Mouse (Mus musculus): ENCODE measurements at regions not wholly inside any gene's neighbourhood (a gene's known extent, or its start where the extent isn't known, plus 50 kb on each side); places are given as distances from the start of the nearest gene placed in this dataset.

GRCm38 (mm10) chr3:39296257-39296656, 409.5 kb downstream of the Fat4 start:
- Histone ChIP-seq H3K79me2 (ENCODE audit: control insufficient read depth, insufficient read depth) (no peaks in the 10 kb centered on the region), H3K4me3 (no peak overlapping the region), H3ac (ENCODE audit: control insufficient read depth, insufficient read length) (no peak overlapping the region), H3K4me2 (ENCODE audit: low read depth) (no peak overlapping the region), H3K27me3 (ENCODE audit: control insufficient read depth, insufficient read depth, insufficient read length) (no peaks in the 10 kb centered on the region), H3K36me3 (ENCODE audit: control insufficient read depth, insufficient read depth) (no peaks in the 10 kb centered on the region)
- no peak for TF ChIP-seq TCF12 (IDR thresholded peaks at IDR 0.05; ENCODE audit: insufficient read depth, poor library complexity, severe bottlenecking)
- TF ChIP-seq POLR2A (IDR thresholded peaks at IDR 0.05; ENCODE audit: insufficient read length, low read depth), result no peak
- TF ChIP-seq MYOD1 (IDR thresholded peaks at IDR 0.05; ENCODE audit: control insufficient read depth in 1 of 3, insufficient read length in 2 of 3, low read depth in 2 of 3), result no peak
- no peak for TF ChIP-seq MYOG (IDR thresholded peaks at IDR 0.05; ENCODE audit: control insufficient read depth in 1 of 3, insufficient read depth in 1 of 3, insufficient read length in 2 of 3, low read depth in 2 of 3)
- no peak for TF ChIP-seq REST (IDR thresholded peaks at IDR 0.05; ENCODE audit: insufficient read depth, insufficient read length)
- TF ChIP-seq TCF3 (IDR thresholded peaks at IDR 0.05; ENCODE audit: insufficient read length, low read depth), result no peak
- no peak for TF ChIP-seq POLR2AphosphoS2 (IDR thresholded peaks at IDR 0.05; ENCODE audit: insufficient read length, low read depth)
- TF ChIP-seq MAX (IDR thresholded peaks at IDR 0.05; ENCODE audit: low read depth), result no peak
- no peak for TF ChIP-seq SRF (IDR thresholded peaks at IDR 0.05; ENCODE audit: control insufficient read depth, insufficient read length, low read depth)
- no peak for TF ChIP-seq CEBPB (IDR thresholded peaks at IDR 0.05; ENCODE audit: insufficient read depth, poor library complexity, severe bottlenecking)
- no peak for TF ChIP-seq E2F4 (IDR thresholded peaks at IDR 0.05; ENCODE audit: insufficient read depth)
- no peak for TF ChIP-seq USF1 (IDR thresholded peaks at IDR 0.05; ENCODE audit: low read depth)

DNA sequence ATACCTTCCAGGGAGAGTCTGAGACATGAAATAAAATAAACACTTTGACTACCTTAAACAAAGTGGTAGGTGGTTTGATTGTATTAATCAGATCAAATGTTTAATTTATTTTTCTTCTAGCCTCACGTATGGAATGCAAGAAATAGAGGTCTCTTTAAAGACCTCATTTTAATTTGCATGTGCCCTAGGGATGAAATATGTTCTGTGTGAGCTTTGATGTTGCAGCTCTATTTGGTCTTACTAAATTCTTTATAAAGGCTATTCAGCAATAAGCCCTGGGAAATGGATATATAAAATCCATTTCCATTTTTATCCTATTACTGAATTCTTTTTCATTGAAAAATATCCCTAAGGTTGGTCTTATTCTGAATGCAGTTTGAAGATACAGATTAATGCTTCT, 422.7 kb downstream of the Fat4 start:
- Histone ChIP-seq H3K4me2 (ENCODE audit: low read depth) (no peak overlapping the region), H3K27me3 (ENCODE audit: control insufficient read depth, insufficient read depth, insufficient read length) (no peaks in the 10 kb centered on the region), H3K79me2 (ENCODE audit: control insufficient read depth, insufficient read depth) (no peaks in the 10 kb centered on the region), H3K4me3 (no peak overlapping the region), H3ac (ENCODE audit: control insufficient read depth, insufficient read length) (no peak overlapping the region), H3K36me3 (ENCODE audit: control insufficient read depth, insufficient read depth) (no peaks in the 10 kb centered on the region)
- TF ChIP-seq SRF (IDR thresholded peaks at IDR 0.05; ENCODE audit: control insufficient read depth, insufficient read length, low read depth) (no peak), REST (IDR thresholded peaks at IDR 0.05; ENCODE audit: insufficient read depth, insufficient read length) (no peak), TCF12 (IDR thresholded peaks at IDR 0.05; ENCODE audit: insufficient read depth, poor library complexity, severe bottlenecking) (no peak), MYOG (IDR thresholded peaks at IDR 0.05; ENCODE audit: control insufficient read depth in 1 of 3, insufficient read depth in 1 of 3, insufficient read length in 2 of 3, low read depth in 2 of 3) (no peak), CEBPB (IDR thresholded peaks at IDR 0.05; ENCODE audit: insufficient read depth, poor library complexity, severe bottlenecking) (no peak), TCF3 (IDR thresholded peaks at IDR 0.05; ENCODE audit: insufficient read length, low read depth) (no peak), E2F4 (IDR thresholded peaks at IDR 0.05; ENCODE audit: insufficient read depth) (no peak), MYOD1 (IDR thresholded peaks at IDR 0.05; ENCODE audit: control insufficient read depth in 1 of 3, insufficient read length in 2 of 3, low read depth in 2 of 3) (no peak), USF1 (IDR thresholded peaks at IDR 0.05; ENCODE audit: low read depth) (no peak), POLR2AphosphoS2 (IDR thresholded peaks at IDR 0.05; ENCODE audit: insufficient read length, low read depth) (no peak), MAX (IDR thresholded peaks at IDR 0.05; ENCODE audit: low read depth) (no peak)

GRCm38 (mm10) chr3:39313563-39313962, 426.8 kb downstream of the Fat4 start:
- Histone ChIP-seq H3K4me3 (no peak overlapping the region), H3K79me2 (ENCODE audit: control insufficient read depth, insufficient read depth) (no peaks in the 10 kb centered on the region), H3K27me3 (ENCODE audit: control insufficient read depth, insufficient read depth, insufficient read length) (no peaks in the 10 kb centered on the region), H3K4me2 (ENCODE audit: low read depth) (no peak overlapping the region), H3ac (ENCODE audit: control insufficient read depth, insufficient read length) (no peak overlapping the region), H3K36me3 (ENCODE audit: control insufficient read depth, insufficient read depth) (no peaks in the 10 kb centered on the region)
- no peak for TF ChIP-seq TCF3 (IDR thresholded peaks at IDR 0.05; ENCODE audit: insufficient read length, low read depth)
- TF ChIP-seq MYOG (IDR thresholded peaks at IDR 0.05; ENCODE audit: control insufficient read depth in 1 of 3, insufficient read depth in 1 of 3, insufficient read length in 2 of 3, low read depth in 2 of 3), result no peak
- TF ChIP-seq MYOD1 (IDR thresholded peaks at IDR 0.05; ENCODE audit: control insufficient read depth in 1 of 3, insufficient read length in 2 of 3, low read depth in 2 of 3), result no peak
- TF ChIP-seq CEBPB (IDR thresholded peaks at IDR 0.05; ENCODE audit: insufficient read depth, poor library complexity, severe bottlenecking), result no peak
- TF ChIP-seq POLR2AphosphoS2 (IDR thresholded peaks at IDR 0.05; ENCODE audit: insufficient read length, low read depth), result no peak
- no peak for TF ChIP-seq POLR2A (IDR thresholded peaks at IDR 0.05; ENCODE audit: insufficient read length, low read depth)

DNA sequence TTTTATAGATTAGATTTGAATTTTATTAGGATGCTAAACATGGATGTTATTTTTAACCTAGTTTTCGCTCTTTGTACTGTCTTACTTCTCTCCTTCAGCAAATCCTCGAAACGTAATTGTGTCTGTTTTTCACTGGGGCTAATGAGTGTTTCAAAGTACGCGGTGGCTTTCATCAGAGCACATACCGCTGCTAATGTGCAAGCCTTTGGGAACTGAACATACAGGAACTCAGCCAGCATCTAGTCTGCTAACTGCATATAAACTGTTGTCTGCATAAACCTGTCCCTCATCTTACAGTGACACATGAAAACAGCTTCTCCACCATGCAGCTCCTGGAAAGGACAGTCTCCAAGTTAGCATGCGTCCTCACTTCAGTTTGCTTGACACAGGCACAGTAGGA, 434.1 kb downstream of the Fat4 start:
- no peak overlapping the region for H3K4me2 ChIP-seq (ENCODE audit: low read depth)
- H3K36me3 ChIP-seq (ENCODE audit: control insufficient read depth, insufficient read depth), result no peaks in the 10 kb centered on the region
- H3ac ChIP-seq (ENCODE audit: control insufficient read depth, insufficient read length), result no peak overlapping the region

More for the DNA sequence above, 434.1 kb downstream of the Fat4 start:
- no peak for TF ChIP-seq TCF3 (IDR thresholded peaks at IDR 0.05; ENCODE audit: insufficient read length, low read depth)
- TF ChIP-seq TCF12 (IDR thresholded peaks at IDR 0.05; ENCODE audit: insufficient read depth, poor library complexity, severe bottlenecking), result no peak
- no peak for TF ChIP-seq POLR2AphosphoS2 (IDR thresholded peaks at IDR 0.05; ENCODE audit: insufficient read length, low read depth)
- no peak for TF ChIP-seq USF1 (IDR thresholded peaks at IDR 0.05; ENCODE audit: low read depth)
- no peak for TF ChIP-seq POLR2A (IDR thresholded peaks at IDR 0.05; ENCODE audit: insufficient read length, low read depth)
- TF ChIP-seq E2F4 (IDR thresholded peaks at IDR 0.05; ENCODE audit: insufficient read depth), result no peak
- TF ChIP-seq CEBPB (IDR thresholded peaks at IDR 0.05; ENCODE audit: insufficient read depth, poor library complexity, severe bottlenecking), result no peak
- TF ChIP-seq MAX (IDR thresholded peaks at IDR 0.05; ENCODE audit: low read depth), result no peak
- TF ChIP-seq MYOG (IDR thresholded peaks at IDR 0.05; ENCODE audit: control insufficient read depth in 1 of 3, insufficient read depth in 1 of 3, insufficient read length in 2 of 3, low read depth in 2 of 3), result no peak
- no peak for TF ChIP-seq REST (IDR thresholded peaks at IDR 0.05; ENCODE audit: insufficient read depth, insufficient read length)
- TF ChIP-seq MYOD1 (IDR thresholded peaks at IDR 0.05; ENCODE audit: control insufficient read depth in 1 of 3, insufficient read length in 2 of 3, low read depth in 2 of 3), result no peak
- no peak for TF ChIP-seq SRF (IDR thresholded peaks at IDR 0.05; ENCODE audit: control insufficient read depth, insufficient read length, low read depth)
- Histone ChIP-seq H3K27me3 (ENCODE audit: control insufficient read depth, insufficient read depth, insufficient read length) (no peaks in the 10 kb centered on the region), H3K79me2 (ENCODE audit: control insufficient read depth, insufficient read depth) (no peaks in the 10 kb centered on the region), H3K4me3 (no peak overlapping the region)

Measured in myocyte (in vitro differentiated cells).